Mouse (Mus musculus): Measurements from ENCODE around the gene Stx8.

Stx8 gene

GRCm38 (mm10) chr11:67965905-67966878 is at the start of gene Stx8:
Gene Stx8, plus strand, starts transcription at chr11:67966193.
- peak; percentile 64 for ATAC-seq (ENCODE audit: low TSS enrichment)

- no peak for ATAC-seq (ENCODE audit: low TSS enrichment)
Measured at GRCm38 (mm10) chr11:67917126-67917525, 48.9 kb upstream of the Stx8 start.

GRCm38 (mm10) chr11:67919593-67919992 is 46.4 kb upstream of the Stx8 start:
- ATAC-seq (ENCODE audit: low TSS enrichment), result peak; percentile 36; the same call in 1 of the 2 replicates

- no peak for ATAC-seq (ENCODE audit: low TSS enrichment)
Measured at GRCm38 (mm10) chr11:67920226-67920960, 45.6 kb upstream of the Stx8 start.

GRCm38 (mm10) chr11:67921091-67921826 is 44.7 kb upstream of the Stx8 start:
- ATAC-seq (ENCODE audit: low TSS enrichment), result peak; percentile 14; the same call in 1 of the 2 replicates

DNA sequence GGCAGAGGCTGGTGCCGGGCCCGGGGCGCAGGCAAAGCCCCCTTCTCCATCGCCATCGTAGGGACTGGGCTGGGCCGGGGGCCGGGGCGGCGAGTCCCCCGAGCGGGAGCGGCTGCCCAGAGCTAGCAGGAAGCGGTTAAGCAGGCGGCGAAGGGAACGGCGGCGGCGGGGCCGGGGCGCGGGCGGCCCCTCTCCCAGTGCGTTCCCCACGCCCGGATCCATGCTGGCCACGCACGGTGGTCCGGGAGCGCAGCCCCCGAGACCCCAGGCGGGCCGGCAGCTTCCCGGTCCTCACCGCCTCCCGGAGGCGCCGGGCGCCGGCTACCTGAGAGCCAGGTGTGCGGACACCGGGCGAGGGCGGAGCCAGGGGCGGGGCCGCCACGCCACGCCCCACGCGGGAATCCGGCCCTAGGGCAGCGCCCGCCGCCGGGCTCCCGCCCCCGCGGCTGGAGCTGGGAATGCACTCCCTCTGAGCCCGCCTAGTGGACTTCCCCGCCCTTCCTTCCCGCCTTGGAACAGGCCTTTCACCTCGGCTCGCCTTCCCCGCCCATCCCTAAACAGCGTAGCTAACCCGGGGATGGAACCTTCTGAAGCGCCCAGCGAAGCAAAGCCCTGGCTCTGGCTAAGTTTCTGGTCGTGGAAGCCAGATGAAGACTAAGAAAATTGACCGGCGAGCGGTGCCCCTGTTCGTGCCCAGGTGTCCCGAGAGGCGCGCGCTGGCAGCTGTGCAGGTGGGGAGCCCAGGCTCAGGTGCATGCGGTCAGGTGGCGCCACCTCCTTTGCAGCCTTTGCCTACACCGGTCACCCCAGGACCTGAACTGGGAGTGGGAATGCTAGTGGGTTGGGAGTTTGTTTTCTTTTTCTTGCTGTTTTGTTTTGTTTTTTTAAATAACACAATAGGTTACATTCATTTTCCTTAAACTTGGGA is 43.9 kb upstream of the Stx8 start, which contains the start of gene Usp43:
Gene Usp43 (minus strand): TSS at position 327 of the 928 bp plus-strand sequence.
- ATAC-seq (ENCODE audit: low TSS enrichment), result peak; percentile 18; the same call in 1 of the 2 replicates

GRCm38 (mm10) chr11:67922755-67923125 is 43.3 kb upstream of the Stx8 start:
- peak; percentile 35; the same call in 1 of the 2 replicates for ATAC-seq (ENCODE audit: low TSS enrichment)

DNA sequence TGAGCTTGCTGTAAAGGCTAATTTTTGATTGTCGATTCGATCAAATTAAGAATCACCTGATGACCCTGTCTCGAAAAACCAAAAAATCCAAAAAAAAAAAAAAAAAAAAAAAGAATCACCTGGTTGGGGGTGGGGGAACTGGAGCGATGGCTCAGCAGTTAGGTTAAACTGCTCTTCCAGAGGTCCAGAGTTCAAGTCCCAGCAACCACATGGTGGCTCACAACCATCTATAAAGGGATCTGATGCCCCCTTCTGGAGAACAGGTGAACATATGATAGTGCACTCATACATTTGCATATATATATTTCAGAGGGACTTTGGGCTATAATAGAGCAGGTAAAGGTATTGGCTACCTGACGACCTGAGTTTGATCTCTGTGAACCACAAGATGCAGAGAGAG is 42.3 kb upstream of the Stx8 start:
- no peak for ATAC-seq (ENCODE audit: low TSS enrichment)

DNA sequence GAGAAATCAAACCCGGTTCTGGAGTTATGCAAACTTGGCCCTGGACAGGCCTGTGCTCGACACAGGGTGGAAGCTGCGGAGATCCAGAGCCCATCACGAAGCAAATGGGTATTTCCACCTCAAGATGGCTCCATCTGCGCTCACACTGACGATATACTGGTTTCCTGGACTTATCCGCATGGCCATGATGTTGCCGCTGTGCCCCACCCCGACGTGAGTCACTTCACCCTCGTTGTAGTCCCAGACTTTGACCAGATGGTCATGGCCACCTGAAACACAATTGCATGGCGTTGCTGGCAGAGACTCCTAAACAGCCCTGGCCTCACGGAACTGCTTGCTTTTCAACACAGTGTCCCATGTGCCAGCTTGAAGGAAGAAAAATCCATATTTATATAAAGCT is 41.0 kb upstream of the Stx8 start:
- no peak for ATAC-seq (ENCODE audit: low TSS enrichment)

DNA sequence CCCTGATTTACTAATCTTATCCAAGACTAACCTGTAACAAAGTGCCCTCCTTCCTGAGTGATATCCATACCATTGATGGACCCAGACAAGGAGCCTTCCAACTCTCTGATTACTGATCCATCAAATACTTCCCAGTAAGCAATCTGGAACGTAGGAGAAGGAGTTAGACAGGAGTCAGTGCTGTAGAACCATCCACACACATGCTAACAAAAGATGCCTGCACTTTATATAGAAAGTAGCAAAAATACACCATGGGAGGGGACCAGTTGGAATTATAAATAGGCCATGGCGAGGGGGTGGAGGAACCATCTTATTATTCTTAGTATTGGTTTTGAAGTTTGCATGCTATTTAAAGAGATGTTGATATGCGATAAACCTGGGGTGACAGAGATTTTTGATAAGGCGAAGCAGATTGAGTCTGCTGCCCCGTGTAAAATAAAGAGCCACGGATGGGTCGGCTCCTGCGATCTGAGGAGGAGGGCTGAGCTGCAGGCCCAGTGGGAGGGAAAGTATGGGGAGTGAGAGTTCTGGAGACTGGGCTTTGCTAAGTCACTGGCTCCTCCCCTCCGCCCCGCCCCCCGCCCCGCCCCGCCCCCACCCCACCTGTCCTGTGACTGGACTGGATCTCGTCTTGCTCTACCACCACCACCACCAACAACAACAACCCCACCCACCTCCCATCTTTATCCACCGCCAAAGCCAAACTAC is 39.5 kb upstream of the Stx8 start:
- peak; percentile 53 for ATAC-seq (ENCODE audit: low TSS enrichment)

DNA sequence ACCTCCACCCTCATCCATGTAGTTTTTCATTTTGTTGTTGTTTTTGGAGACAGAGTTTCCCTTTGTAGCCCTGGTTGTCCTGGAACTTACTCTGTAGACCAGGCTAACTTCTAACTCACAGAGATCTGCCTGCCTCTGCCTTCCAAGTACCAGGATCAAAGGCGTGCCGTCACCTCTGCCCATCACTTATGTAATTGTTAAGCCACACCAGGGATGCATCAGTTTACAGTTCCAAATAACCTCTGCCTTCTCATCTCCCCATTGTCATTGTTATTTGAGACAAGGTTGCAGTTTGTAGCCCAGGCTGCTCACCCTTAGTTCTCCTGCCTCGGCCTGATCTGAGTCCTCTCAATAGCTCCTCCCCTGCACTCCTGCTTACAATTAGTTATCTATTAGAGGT is 33.8 kb upstream of the Stx8 start:
- ATAC-seq (ENCODE audit: low TSS enrichment), result no peak

DNA sequence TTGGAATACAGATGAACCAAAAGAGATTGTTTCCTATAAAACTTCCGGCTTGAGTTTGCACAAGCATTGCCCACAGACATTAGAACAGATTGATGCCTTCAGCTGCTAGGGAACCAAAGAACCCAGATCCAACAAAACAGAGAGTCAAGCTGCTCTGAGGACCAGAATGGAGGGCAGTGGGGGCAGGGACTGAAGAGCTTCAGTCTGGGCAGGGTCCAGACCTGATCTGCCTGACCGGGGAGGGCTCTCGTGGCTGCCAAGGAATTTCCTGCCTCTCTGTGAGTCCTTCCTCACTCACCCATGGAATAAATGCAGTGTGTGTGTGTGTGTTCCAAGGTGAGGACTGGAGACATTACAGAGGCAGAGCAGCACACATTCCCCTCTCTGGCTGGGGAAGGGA is 17.8 kb upstream of the Stx8 start:
- ATAC-seq (ENCODE audit: low TSS enrichment), result no peak

DNA sequence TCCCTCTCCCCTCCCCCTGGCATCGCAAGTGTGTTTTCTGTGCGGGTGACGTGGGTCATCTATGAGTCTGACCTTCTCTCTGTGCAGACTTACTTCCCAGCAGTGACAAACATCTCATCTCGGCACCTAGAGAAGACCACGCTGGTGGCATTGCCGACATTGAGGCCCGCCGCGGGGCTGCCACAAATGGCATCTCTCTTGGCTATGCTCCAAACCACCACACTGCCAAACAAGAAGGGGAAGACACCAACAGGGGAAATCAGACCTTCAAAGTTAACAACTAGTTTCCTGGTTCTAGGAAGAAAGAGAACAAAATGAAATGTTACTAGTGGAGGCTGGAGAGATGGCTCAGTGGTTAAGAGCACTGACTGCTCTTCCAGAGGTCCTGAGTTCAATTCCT is 16.5 kb upstream of the Stx8 start:
- ATAC-seq (ENCODE audit: low TSS enrichment), result no peak

DNA sequence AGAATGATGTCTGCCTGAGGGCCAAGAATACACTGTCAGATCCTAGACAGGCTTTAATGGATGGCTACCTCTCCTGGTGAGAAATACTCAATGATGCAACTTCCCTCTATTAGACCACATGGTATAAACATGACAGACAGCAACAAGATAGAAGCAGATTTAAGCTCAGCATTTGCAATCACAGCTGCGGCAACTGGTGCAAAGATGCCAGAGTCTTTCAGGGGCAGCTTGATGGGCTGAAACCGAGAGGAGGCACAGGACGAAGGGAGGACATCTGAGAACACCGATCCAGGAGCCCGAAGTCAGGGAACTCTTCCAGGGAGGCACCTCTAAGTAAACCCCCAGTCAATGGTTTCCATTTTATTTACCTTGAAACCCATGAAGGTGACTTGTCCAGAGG is 12.4 kb upstream of the Stx8 start:
- no peak for ATAC-seq (ENCODE audit: low TSS enrichment)

GRCm38 (mm10) chr11:67954413-67954812 is 11.6 kb upstream of the Stx8 start:
- ATAC-seq (ENCODE audit: low TSS enrichment), result no peak

- ATAC-seq (ENCODE audit: low TSS enrichment), result no peak
Measured at GRCm38 (mm10) chr11:67964110-67964509, 1.9 kb upstream of the Stx8 start.

- ATAC-seq (ENCODE audit: low TSS enrichment), result peak; percentile 88
Measured at GRCm38 (mm10) chr11:67965242-67965883, 630 bp upstream of the Stx8 start, which contains the start of gene Cfap52. Gene Cfap52, minus strand, starts transcription at chr11:67965651.

- ATAC-seq (ENCODE audit: low TSS enrichment), result no peak
Measured at GRCm38 (mm10) chr11:67967831-67968230, 1.8 kb downstream of the Stx8 start.

DNA sequence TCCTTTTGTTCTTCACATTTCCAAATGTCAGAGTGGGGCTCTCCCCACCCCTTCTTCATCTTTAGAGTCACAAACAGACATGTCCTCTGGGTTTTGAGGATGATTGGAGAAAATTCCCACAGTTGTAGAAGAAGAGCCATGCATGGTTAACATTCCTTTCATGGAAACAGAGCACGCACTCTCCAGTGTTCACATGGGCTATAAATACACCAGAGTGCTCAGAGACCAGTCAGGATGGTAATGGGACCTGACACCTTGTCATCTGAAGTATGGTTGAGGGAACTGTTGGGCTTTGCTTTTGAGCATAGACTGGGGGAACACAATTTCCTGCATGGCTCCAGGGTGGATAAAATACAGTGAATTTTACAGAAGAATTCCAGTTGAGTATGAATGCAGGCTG is 6.6 kb downstream of the Stx8 start:
- no peak for ATAC-seq (ENCODE audit: low TSS enrichment)

- no peak for ATAC-seq (ENCODE audit: low TSS enrichment)
Measured at GRCm38 (mm10) chr11:67973225-67973624, 7.2 kb downstream of the Stx8 start.
